Mouse (Mus musculus) urinary bladder, postnatal 10 days (tissue): ENCODE data around the gene Prss56.

ENCODE experiments used
- DNase-seq: peaks from one replicate; pipeline ENCODE4 v3.0.0; 2022; ENCODE audit warnings: low spot score

Gene Prss56

DNA sequence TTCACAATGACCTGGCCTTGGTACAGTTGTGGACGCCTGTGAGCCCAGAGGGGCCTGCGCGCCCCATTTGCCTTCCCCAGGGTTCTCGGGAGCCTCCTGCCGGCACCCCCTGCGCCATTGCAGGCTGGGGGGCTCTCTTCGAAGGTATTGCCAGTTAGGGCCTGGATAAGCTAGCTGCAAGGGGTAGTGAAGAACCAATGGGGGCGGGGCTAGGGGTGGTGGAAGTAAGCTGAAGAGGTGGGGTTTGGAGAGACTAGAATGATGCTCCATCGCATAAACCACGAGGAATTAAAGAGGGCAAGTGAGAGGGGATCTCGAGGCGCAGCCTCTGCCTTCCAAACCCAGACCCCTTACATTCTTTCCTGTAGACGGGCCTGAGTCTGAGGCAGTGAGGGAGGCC lies 2.4 kb downstream of the Prss56 start:
- DNase-seq = no peak

DNA sequence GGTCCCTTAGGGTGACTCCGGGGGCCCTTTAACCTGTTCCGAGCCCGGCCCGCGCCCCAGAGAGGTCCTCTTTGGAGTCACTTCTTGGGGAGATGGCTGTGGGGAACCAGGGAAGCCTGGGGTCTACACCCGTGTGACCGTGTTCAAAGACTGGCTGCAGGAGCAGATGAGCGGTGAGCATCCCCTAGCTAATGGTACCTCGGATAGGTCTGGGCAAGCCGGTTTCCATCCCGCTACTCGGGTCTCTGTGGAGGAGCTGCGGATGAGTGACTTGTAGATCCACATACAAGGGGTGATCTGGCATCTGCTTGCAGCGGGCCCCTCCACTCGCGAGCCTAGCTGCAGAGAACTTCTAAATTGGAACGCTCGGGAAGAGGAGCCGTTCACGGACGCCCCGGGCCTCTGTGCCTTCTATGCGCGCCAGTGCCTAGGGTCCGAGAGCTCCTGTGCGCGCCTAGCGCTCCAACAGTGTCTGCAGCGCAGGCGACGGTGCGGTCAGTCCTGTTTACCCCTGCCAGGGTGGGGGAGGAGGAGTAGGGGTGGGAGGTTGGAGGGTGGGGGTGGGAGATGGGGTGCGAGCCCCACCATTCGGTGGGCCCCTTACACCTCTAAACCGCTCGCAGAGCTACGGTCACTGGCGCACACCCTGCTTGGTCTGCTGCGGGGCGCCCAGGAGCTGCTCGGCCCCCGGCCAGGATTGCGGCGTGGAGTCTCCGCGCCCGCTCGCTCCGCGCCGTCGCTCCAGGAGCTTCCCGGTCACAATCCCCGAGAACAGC lies 3.3 kb downstream of the Prss56 start:
- DNase-seq = no peak

DNA sequence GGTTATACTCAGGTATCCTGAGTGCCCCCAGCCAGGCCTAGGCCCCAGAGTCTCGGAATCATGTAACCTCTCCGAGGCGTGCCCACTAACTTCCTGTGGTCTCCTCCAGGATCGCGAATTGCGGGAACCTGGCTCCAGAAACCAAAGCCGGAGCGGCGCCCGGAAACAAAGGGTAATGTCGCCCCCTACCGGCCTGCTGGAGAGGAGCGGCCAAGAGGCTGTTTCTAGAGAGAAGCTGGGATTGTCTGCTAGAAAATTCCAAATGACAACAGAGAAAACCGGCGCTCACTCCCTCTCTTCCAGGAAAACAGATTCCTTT lies 3.9 kb downstream of the Prss56 start:
- no peak for DNase-seq

DNA sequence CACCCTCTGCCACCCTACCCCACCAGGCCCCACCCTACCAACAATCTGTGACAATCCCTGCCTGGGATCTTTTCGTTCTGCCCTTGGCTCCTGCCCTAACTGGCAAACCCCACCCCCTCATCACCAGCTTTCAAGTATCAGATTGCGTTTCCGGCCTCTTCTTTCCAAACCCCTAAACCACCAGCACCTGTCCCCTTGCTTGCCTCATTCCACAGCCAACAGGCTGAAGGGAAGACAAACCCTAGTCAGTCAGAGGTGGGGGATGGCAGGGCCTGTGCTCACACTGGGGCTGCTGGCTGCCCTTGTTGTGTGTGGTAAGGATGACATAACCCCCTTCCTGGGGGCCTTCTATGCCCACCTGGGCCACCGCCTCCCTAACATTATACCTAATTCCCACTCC lies 7.3 kb downstream of the Prss56 start, which contains the start of gene Chrnd:
Gene Chrnd, plus strand, starts transcription at position 179 of the 400 bp plus-strand sequence.
- DNase-seq = no peak

DNA sequence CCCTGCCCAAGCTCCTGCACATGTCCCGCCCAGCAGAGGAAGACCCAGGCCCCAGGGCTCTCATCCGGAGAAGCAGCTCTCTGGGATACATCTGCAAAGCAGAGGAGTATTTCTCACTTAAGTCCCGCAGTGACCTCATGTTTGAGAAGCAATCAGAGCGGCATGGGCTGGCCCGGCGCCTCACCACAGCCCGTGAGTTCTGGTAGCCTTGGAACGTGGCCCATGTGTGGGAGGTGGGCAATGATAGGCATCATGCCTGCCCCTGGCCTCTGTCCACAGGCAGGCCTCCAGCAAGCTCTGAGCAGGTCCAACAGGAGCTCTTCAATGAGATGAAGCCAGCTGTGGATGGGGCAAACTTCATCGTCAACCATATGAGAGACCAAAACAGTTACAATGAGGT lies 14.2 kb downstream of the Prss56 start:
- DNase-seq = no peak

DNA sequence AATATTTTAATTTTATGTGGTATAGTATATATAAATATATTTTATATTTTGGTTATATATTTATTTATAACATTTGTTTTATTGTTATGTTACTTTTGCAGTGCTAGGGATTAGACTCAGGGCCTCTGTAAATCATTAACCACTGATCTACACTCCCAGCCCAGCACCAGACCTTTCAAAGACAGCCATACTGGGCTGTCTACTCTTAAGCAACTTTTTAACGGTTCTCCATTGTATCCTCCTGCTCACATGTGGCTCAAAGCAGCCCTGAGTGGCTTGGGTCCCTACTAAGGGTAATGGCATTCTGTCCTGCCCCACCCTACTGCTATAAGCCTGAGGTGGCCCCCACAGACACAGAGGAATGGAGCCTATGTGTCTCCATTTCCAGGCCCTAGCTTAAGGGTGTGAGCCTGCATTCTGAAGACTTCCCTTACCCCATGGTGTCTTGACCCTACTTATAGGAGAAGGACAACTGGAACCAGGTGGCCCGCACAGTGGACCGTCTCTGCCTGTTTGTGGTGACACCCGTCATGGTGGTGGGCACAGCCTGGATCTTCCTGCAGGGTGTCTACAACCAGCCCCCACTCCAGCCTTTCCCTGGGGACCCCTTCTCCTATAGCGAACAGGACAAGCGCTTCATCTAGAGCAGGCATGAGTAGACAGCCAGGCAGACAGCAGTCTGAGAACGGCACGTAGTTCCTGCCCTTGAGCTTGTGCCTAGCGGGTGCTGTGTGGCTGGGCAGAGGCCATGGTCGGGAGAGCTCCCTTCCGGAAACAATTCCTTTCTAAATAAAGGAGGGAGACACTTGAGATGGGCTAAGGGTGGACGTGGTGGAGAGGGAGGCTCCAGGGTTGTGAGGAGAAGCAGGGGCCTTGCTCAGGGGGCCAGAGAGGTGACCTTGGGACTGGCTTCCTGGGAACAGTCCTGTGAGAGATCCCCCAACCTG lies 15.3 kb downstream of the Prss56 start:
- no peak for DNase-seq

DNA sequence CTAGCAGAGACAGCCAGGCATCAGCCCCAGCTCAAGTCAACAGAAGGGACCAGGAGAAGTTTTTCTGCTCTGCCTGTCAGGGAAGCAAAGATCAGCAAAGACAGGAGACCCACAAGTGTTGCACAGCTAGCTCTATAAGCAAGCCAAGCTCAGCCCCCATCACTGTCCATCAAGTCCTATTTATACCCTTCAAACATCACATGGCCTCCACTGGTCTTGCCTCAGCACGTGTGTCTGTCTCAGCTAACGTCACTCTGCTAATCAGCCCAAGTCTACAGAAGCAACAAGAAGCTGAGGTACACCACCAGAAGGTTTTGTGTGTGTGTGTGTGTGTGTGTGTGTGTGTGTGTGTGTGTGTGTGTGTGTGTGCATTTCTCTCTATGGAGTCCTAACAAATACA lies 17.7 kb downstream of the Prss56 start:
- DNase-seq = no peak

DNA sequence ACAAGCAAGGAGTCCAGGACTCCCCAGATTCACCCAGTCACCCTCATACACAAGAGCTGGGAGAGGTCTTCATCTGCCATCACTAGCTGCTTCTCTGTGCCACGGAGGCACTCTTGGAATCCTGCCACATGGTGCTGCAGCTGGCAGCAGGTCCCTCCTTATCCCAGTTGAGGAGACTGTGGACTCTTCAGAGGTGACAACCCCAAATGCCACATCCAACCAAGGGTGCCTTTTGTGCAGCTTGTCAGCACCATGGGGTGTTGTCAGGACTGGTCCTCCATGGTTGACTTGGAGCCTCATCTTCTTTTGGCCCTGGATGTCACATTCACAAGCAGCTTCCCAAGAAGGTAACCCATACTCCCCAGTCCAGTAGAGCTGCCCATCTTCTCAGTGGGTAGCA lies 18.7 kb downstream of the Prss56 start:
- no peak for DNase-seq

DNA sequence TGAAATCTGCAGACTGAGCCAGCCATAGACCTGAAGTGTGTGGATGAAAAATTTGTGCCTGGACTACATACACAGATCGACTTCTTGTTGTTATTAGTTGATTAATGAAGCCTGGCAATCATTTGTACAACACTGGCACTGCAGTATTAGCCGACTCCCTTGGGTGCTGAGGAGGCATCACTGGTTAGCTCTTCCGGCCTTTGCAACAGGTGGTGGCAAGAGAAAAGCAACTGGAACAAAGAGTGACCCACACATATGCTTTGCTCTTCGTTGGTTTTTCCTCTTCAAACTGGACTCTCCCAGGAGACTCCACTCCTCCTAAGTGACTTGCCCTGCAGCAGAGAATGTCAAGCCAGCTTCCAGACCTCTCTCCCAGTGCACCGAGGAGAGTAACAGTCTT lies 20.7 kb downstream of the Prss56 start:
- no peak for DNase-seq

DNA sequence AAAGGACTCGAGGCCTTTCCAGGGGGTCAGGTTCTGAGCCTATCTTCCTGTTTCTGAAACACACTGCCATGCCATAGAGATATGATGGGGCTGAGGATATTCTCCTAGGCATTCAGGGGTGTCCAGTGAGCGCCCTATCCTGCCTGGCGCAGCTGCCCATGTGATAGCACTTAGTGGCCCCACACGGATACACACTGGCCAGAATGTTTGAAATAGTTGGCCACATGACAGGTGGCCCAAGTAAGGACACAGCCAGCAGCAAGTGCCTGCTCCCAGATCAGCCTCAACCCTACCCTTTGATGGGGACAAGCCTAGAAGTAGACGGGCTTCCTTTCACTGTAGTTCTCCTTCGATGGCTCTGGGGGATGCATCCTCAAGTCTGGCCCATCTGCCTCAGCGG lies 21.4 kb downstream of the Prss56 start, which contains the start of gene Chrng:
Gene Chrng, plus strand, starts transcription at position 193 of the 400 bp plus-strand sequence.
- no peak for DNase-seq

DNA sequence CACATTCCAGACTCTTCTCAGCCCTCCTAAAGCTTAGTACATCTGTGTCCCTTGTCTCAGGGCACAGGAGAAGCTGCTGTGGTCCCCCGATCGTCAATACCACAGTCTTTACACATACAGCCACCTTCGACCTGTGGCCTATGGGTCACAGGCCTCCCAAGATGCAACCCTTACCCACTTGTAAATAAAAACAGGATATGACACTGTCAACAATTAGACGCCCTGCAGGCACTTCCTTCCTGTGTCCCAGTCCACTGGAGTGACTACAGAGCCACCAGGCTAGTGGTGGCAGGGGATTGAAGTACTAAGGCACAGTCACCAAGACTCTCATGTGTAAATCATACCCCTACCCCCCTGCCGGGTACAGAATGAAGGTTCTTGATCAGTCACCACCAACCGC lies 21.9 kb downstream of the Prss56 start:
- no peak for DNase-seq

DNA sequence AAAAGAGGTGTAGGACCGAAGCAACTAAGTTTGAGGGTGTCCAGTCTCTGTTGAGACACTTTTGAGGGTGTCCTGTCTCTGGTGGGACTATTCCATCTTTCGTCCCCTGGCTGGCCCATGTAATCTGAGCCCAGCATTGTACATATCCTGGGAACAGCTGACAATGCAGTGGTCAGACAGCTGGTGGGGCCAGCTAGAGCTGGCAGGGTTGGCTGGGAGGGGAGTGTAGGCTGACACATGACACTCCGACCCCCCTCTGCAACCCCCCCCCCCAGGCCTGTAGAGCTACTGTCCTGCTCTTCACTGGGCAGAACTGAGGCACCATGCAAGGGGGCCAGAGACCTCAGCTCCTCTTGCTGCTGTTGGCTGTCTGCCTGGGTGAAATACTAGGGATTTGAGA lies 22.4 kb downstream of the Prss56 start:
- DNase-seq = no peak

DNA sequence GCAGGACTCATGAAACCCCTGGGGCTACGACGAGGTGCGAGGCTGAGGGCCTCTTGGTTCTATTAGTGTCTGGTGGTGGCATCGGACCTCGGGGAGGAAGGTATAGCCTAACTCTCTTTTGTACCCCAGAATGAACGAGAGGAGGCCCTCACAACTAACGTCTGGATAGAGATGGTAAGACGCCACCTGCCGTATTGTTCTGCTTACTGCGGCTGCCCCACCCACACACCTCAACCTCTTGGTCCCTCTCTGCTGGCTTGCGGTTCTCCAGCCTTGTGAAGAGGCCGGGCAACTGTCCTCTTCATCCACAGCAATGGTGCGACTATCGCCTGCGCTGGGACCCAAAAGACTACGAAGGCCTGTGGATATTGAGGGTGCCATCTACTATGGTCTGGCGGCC lies 23.2 kb downstream of the Prss56 start:
- no peak for DNase-seq

DNA sequence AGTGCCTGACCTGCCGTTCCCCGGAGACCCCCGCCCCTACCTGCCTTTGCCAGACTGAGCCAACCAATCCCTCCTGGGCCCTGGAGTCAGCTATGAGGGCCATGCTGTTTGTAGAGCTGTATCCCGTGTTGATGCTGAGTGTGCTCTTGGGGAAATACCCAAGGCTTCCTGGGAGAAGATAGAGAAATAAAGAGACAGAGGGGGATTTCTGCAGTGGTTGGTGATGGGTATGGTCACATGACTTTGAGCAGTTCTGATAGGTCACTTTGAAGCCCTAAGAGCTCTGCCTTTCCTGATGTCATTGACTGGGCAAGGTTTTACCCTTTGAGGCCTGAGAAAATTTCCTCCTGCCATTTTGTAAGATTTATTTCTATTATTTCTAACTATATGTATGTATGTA lies 28.3 kb downstream of the Prss56 start:
- no peak for DNase-seq

DNA sequence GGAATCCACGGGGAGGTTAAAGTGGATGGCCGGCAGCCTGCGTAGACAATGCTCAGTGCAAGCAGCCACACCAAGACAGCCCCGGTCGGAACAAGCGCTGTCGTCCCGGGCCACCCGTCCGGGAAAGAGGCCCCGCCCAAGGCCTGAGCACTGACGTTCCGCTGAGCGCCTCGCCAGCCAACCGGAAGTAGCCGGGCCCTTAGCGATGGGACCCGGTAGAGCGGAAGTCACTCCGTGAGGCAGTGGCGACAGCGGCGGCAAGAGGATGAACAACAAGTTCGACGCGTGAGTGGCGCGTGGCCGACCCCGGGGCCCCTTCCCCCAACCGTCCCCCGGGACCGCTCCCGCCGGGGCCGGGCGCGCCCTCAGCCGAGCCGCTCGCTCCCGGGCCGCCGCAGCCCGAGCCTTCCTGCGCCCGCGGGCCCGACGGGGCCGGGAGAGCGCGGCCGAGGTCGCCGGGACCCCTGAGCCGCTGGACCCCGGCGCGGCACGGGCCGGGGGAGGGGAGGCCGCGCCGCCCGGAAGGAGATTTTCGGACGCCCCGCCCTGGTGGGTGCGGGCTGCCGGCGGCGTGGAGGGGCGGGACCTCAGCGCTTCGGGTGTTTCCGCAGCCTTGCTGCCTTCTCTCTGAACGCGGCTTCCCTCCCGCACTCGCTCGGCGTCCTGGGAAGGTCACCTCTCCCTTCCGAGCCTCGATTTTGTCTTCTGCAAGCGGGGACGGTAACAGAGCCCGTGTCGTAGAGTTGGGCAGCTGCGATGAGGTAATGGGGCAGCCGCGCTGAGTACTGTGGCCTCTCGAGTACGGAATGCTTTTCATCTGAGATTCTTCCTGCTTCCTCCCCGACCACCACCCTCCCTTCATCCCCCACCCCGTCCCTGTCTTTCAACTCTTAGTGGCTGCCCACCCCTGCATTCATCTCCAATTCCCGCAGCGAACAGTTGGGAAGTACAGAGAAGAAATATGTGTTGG lies 30.9 kb downstream of the Prss56 start, which contains the start of gene Eif4e2:
Gene Eif4e2, plus strand, starts transcription at position 180 of the 970 bp plus-strand sequence.
- DNase-seq = peak; percentile 84

DNA sequence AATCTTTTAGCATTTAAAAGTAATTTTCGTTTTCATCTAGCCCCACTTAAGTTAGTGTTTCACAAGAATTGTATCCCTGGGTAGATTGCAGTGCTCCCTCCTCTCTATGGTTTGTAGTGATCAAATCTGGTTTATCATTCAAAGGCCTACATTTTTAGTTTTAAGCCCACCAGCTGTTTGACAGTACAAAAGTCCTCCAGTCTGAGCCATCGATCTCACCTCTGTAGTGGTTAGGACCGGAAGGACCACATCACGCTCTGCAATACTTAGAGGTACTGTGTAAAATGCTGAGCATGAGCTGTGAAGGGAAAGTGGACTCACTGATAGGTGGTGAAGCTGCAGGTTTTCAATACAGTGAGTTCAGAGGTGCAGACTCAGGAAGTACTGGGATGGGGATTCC lies 31.6 kb downstream of the Prss56 start:
- no peak for DNase-seq

DNA sequence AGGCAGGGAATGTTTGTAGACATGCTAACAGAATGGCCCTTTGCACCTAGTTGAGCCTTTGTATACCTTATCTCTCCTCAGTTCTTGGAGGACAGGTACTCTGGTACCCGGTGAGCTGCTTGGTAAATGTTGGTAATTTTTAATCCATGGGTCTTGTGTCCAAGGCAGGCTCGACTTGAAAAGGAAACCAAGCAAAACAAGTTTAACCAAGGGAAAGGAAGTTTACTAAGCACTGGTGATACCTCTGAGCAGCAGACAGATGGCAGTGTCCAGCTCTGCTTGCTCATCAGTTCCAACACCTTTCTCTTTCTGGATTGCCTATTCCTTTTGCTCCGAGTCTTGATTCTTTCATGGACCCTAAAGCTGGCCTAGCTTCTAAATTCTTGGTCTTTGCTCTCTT lies 34.8 kb downstream of the Prss56 start:
- DNase-seq = no peak

DNA sequence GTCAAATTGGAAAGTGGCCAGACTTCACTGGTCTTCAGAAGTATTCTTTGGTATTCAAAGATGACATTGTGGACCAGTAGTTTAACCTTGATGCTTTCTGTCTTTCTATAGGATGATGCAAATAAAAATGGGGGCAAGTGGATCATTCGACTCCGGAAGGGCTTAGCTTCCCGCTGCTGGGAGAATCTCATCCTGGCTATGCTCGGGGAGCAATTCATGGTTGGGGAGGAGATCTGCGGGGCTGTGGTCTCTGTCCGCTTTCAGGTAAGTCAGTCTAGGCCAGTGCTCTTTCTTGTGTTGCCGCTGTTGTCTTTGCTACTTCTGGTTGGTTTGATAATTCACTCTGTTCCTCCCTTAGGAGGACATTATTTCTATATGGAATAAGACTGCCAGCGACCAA lies 42.6 kb downstream of the Prss56 start:
- no peak for DNase-seq

DNA sequence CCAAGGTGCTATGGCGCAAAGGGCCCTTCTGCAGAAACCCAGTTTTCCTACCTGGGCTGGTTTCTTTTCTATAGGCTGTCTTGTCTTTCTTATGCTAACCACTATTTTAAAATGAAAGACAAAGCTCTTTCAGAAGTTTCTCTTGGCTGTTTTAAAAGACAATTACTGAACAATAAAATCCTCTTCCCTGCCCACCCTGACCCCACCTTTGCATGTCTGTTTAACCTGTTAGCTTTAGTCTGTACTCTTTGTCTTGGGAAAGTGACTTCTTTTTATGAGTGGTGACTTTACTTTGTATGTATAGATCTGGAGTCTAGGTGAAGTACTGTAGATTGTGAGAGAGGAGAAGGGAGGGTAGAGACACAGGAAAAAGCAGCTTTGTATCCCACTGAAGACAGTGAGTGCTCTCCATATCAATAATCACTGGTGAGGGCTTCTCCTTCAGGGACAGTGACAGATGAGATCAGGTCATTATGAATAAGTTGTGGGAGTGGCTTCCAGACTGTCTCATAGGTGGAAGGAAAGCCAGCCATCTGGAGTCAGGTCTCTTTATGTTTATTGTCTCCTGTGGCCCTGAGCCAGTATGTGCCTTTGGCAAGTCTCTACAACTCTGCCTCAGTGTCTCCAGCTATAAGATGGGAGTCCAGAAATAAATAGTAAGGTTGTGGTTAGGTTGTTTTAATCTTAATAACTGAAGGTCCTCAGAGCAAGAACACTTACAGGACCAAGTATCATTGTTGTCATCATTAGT lies 43.5 kb downstream of the Prss56 start:
- DNase-seq = no peak

DNA sequence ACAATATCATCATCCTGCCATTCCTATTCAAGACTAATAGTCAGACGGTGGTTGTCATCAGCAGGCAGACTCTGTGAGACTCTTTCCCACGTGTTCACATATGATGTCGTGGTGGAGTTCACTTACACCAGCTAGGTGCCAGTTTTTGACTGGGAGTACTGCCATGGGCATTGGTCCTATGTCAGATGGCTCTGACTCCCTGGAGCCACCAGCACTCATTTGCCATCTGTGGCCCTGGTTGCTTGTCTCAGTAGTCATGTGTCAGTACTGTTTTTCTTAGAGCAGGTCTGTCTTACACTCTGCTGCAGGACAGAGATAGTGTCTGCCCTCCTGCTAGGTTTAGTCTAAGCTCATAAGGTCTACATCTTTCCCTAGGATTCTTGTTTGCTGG lies 44.0 kb downstream of the Prss56 start:
- DNase-seq = no peak

DNA sequence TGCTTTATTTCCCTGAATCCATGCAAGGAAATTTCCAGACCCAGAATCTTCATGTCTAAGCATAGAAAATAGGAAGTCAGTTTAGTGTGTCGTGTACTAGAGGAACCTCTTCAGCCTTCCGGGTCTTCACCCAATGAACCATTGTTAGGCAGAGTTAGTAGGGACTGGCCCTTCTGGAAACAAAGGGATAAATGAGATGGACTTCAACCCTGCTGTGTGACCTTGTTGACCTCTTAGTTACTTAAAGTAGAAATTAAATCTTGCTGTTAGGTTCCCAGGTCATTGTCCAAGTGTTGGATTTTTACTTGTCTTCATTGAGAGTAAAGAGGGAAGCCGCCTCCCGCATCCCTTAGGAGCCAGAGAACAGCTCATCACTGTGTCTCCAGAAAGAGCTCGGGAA lies 47.5 kb downstream of the Prss56 start:
- DNase-seq = no peak
